Mouse (Mus musculus) forebrain, postnatal 0 days (tissue): ENCODE data around the gene Gm28308. TPM values are rescaled to one million over a fixed set of nuclear protein-coding genes. Genes with fewer than 3 reads are reported as not detected.

Experiments used
- ATAC-seq: fragments of 200-750 bp; cut with Nextera tagmentation; 2 replicates; pipeline ENCODE4 v1.8.0; 2017; ENCODE audit warnings: mild to moderate bottlenecking, moderate library complexity
- DNase-seq: peaks from one replicate; pipeline ENCODE4 v3.0.0-alpha.2; 2015
- H3K27ac ChIP-seq: fragments of 300-500 bp; sonication (generic); 2 replicates; pipeline ENCODE4 v1.5.1; 2014; ENCODE audit warnings: low read depth, mild to moderate bottlenecking, antibody characterized with exemption, low read length, moderate library complexity, mixed read lengths
- H3K27me3 ChIP-seq: fragments of 300-500 bp; sonication (generic); 2 replicates; pipeline ENCODE4 v1.6.1; 2014; ENCODE audit warnings: mild to moderate bottlenecking, low read length, mixed read lengths; ENCODE audit not compliant: insufficient read depth
- H3K36me3 ChIP-seq: fragments of 300-500 bp; sonication (generic); 2 replicates; pipeline ENCODE4 v1.6.1; 2014; ENCODE audit warnings: mild to moderate bottlenecking, moderate library complexity; ENCODE audit not compliant: insufficient read depth
- H3K4me1 ChIP-seq: fragments of 300-500 bp; sonication (generic); 2 replicates; pipeline ENCODE4 v1.6.1; 2014; ENCODE audit warnings: antibody characterized with exemption; ENCODE audit not compliant: insufficient read depth
- H3K4me2 ChIP-seq: fragments of 300-500 bp; sonication (generic); 2 replicates; pipeline ENCODE4 v1.6.1; 2014; ENCODE audit warnings: low read depth, mild to moderate bottlenecking, moderate library complexity
- H3K4me3 ChIP-seq: fragments of 300-500 bp; sonication (generic); 2 replicates; pipeline ENCODE4 v1.5.1; 2014; ENCODE audit warnings: low read depth, low read length, mixed read lengths
- H3K9ac ChIP-seq: fragments of 300-500 bp; sonication (generic); 2 replicates; pipeline ENCODE4 v1.6.1; 2014; ENCODE audit warnings: mild to moderate bottlenecking
- H3K9me3 ChIP-seq: fragments of 300-500 bp; sonication (generic); 2 replicates; pipeline ENCODE4 v1.6.1; 2016; ENCODE audit warnings: low read length
- CTCF ChIP-seq: sonication (generic); IDR thresholded peaks from 2 replicates; pipeline ENCODE4 v1.5.1; 2016; ENCODE audit warnings: antibody characterized with exemption, control low read depth, low read depth
- WGBS: fragments of 180-500 bp; shearing (Covaris S2); extraction: QIAGEN DNeasy Blood & Tissue Kit; methylation state at CpG from one replicate; pipeline ENCODE4 v1.1.7; 2014; 5-methylcytosine and 5-hydroxymethylcytosine counted together
- polyA plus RNA-seq: library from polyadenylated mRNA; unstranded; fragments of >200 nt; fragmentation: Nextera tagmentation; extraction: Ambion mirVana; gene quantifications from 2 replicates; pipeline ENCODE4 v1.2.1, GENCODE M21; 2015
- total RNA-seq: library from RNA; depleted of rRNA; stranded (reverse); fragments of >200 nt; gene quantifications from 2 replicates; pipeline ENCODE4 v1.2.3, GENCODE M21; 2014

Gene Gm28308
- total and polyA plus RNA-seq, 2 experiments from 2014 or later, result not detected

DNA sequence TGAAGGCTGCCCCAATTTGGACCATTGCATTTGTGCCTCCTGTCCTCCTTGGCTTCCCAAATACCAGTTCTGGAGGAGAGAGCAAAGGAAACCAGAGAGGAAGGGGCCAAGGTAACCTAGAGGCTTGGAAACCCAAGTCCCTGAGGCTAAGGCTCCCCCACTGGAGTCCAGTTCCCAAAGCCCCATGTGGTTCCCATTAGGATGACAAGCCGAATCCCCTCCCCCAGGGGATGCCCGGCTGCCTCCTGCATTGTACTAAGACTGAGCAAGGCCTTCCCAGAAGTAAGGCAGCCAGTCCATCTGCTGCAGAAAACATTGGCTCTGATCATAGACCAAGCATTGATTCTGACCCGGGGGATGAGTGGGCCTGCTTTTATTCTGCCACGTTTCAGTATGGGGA is 41.8 kb downstream of the Gm28308 start:
- H3K9me3 ChIP-seq, result no peaks in the 10 kb centered on the region
- DNase-seq, result no peak
- no peak overlapping the region for H3K27ac ChIP-seq
- no peak for TF ChIP-seq CTCF
- no peaks in the 10 kb centered on the region for H3K4me1 ChIP-seq
- no peak overlapping the region for H3K4me3 ChIP-seq
- H3K4me2 ChIP-seq, result no peak overlapping the region
- 4% methylated on average over 4 of the region's 4 CpGs for WGBS
- no peak overlapping the region for H3K9ac ChIP-seq
- no peak for ATAC-seq
- H3K36me3 ChIP-seq, result no peaks in the 10 kb centered on the region
- H3K27me3 ChIP-seq, result peaks cover 90% of the 10 kb centered on the region

GRCm38 (mm10) chr6:52170898-52171223 is 42.3 kb downstream of the Gm28308 start:
- Histone ChIP-seq H3K4me2 (no peak overlapping the region), H3K4me3 (no peak overlapping the region), H3K4me1 (no peaks in the 10 kb centered on the region), H3K27ac (no peak overlapping the region), H3K36me3 (no peaks in the 10 kb centered on the region), H3K27me3 (peaks cover 90% of the 10 kb centered on the region), H3K9me3 (no peaks in the 10 kb centered on the region), H3K9ac (no peak overlapping the region)
- ATAC-seq (no peak), DNase-seq (no peak)
- no peak for TF ChIP-seq CTCF
- WGBS, result 2% methylated on average over 5 of the region's 5 CpGs

DNA sequence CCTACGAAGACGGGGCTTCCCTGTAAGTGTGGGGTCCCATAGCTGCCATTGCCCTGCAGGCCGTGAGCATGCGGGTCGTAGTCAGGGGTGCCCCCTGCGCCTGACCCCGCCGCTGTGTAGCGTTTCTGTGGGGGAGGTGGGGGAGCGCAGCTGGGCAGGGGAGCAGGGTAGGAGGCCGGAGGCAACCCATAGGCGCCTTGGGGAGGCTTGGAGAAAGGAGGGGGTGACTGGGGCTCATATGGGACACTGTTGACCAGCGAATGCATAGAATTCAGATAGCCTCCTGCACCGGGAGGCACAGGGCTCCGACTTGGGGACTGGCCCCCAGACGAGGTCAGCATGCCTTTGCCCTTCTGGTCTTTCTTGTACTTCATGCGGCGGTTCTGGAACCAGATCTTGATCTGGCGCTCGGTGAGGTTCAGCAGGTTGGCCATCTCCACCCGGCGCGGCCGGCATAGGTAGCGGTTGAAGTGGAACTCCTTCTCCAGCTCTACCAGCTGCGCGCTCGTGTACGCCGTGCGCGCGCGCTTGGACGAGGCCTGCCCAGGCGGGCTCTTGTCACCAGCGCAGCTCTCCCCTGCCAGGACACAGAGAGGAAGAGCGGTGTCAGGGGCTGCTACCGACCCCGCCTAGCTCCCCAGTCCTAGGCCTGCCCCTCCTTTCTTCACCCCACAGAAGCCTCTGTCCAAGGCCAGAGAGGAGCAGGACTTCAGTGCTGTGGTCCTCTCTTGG is 42.8 kb downstream of the Gm28308 start:
- ATAC-seq (no peak), DNase-seq (no peak)
- Histone ChIP-seq H3K27me3 (peaks cover 93% of the 10 kb centered on the region), H3K36me3 (no peaks in the 10 kb centered on the region), H3K4me3 (no peak overlapping the region), H3K4me2 (no peak overlapping the region), H3K4me1 (no peaks in the 10 kb centered on the region), H3K9me3 (no peaks in the 10 kb centered on the region), H3K27ac (no peak overlapping the region), H3K9ac (no peak overlapping the region)
- WGBS, result 1% methylated on average over 40 of the region's 40 CpGs
- no peak for TF ChIP-seq CTCF

- Histone ChIP-seq H3K9me3 (no peaks in the 10 kb centered on the region), H3K4me3 (no peak overlapping the region), H3K9ac (no peak overlapping the region), H3K36me3 (no peaks in the 10 kb centered on the region), H3K4me2 (no peak overlapping the region), H3K27ac (no peak overlapping the region), H3K4me1 (no peaks in the 10 kb centered on the region), H3K27me3 (peaks cover 93% of the 10 kb centered on the region)
- whole genome bisulfite sequencing, result 3% methylated on average over 16 of the region's 16 CpGs
- no peak for ATAC-seq
- TF ChIP-seq CTCF, result no peak
- DNase-seq, result no peak
These were observed 43.5 kb downstream of the Gm28308 start for GRCm38 (mm10) chr6:52169499-52170165.

DNA sequence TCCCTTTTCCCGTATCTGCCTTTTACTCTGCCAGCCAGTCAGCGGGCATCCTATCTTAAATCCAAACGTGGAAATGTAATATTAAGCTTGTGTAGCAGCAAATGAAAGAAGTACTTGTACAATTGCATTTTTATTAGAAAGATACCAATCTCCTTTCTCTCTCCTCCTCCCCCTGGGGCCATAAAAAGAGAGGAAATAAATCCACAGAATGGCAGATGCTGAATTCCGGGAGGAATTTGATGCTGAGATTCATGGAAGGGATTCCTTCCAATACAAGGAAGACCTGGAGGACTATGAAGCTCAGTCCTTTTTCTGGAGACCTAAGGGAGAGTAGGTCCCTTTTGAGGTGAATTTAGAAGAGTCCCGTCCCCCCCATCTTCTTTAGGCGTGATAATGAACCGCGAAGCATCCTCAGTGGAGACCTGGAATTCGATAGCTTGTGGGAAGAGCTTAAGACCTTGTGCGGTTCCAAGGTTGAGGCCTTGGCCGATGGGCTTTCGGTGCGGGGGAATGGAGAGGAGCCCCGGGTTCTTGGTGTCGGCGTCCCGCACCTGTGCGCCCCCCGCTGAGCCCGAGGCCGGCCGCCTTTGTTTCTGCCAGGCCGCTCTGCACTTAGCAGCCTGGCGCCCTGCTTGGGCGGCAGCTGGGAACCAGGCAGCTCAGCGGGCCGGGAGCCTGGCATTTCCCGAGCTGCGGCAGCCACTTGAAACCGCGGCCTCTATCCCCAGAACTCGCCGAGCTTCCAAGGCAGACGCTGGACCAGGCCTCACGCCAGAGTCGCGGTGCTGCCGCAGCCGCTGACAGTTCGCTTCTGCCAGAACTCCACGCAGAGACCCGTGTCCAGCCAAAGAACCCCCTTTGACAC is 44.7 kb downstream of the Gm28308 start:
- no peak for TF ChIP-seq CTCF
- WGBS, result under 1% methylated on average over 42 of the region's 42 CpGs
- H3K4me3 ChIP-seq, result no peak overlapping the region
- H3K9me3 ChIP-seq, result no peaks in the 10 kb centered on the region
- no peak overlapping the region for H3K9ac ChIP-seq
- no peak overlapping the region for H3K4me2 ChIP-seq
- DNase-seq, result peak; percentile 52
- H3K27me3 ChIP-seq, result peaks cover 92% of the 10 kb centered on the region
- no peak overlapping the region for H3K27ac ChIP-seq
- H3K4me1 ChIP-seq, result no peaks in the 10 kb centered on the region
- ATAC-seq, result no peak
- H3K36me3 ChIP-seq, result no peaks in the 10 kb centered on the region

DNA sequence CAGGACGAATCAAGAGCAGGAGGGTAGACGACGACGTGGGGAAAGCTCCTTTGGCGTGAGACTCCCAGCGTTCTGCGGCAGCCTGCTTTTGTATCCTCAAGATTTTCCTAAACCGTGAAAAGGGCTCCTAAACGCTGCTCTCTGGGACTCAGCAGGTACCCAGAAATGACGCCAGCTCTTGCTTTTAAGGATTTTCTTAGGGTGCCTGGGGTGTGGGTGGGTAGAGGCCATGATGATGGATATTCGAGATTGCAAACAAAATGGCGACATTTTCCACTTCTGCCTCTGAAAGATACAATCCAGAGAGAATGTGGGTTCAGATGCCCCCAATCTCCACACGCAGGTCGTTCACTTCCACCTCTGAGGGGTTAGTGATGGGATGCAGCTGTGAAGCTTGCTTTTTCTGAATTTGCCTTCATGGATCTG is 45.4 kb downstream of the Gm28308 start:
- peaks cover 92% of the 10 kb centered on the region for H3K27me3 ChIP-seq
- H3K9me3 ChIP-seq, result no peaks in the 10 kb centered on the region
- H3K36me3 ChIP-seq, result no peaks in the 10 kb centered on the region
- TF ChIP-seq CTCF, result no peak
- DNase-seq (no peak), ATAC-seq (no peak)
- H3K4me1 ChIP-seq, result no peaks in the 10 kb centered on the region
- no peak overlapping the region for H3K9ac ChIP-seq
- no peak overlapping the region for H3K27ac ChIP-seq
- no peak overlapping the region for H3K4me2 ChIP-seq
- WGBS, result 2% methylated on average over 14 of the region's 14 CpGs
- no peak overlapping the region for H3K4me3 ChIP-seq

GRCm38 (mm10) chr6:52167176-52167575 is 46.0 kb downstream of the Gm28308 start:
- peak; percentile 5 for DNase-seq
- ATAC-seq, result no peak
- no peaks in the 10 kb centered on the region for H3K4me1 ChIP-seq
- WGBS, result 12% methylated on average over 1 of the region's 1 CpGs
- H3K9ac ChIP-seq, result no peak overlapping the region
- no peak for TF ChIP-seq CTCF
- H3K4me3 ChIP-seq, result no peak overlapping the region
- H3K36me3 ChIP-seq, result no peaks in the 10 kb centered on the region
- H3K27ac ChIP-seq, result no peak overlapping the region
- H3K4me2 ChIP-seq, result no peak overlapping the region
- H3K9me3 ChIP-seq, result no peaks in the 10 kb centered on the region
- peaks cover 91% of the 10 kb centered on the region for H3K27me3 ChIP-seq
